Mouse (Mus musculus) megakaryocyte, embryonic 14.5 days (primary cell): Measurements from ENCODE around the gene Csrnp1. TPM values are rescaled to one million over a fixed set of nuclear protein-coding genes. Genes with fewer than 3 reads are reported as not detected.

Experiments used
- H3K27me3 ChIP-seq: replicated peaks from 2 replicates; pipeline ENCODE3; 2012; ENCODE audit warnings: inconsistent platforms
- H3K36me3 ChIP-seq: replicated peaks from 2 replicates; pipeline ENCODE3; 2012; ENCODE audit warnings: low read length, inconsistent platforms, mixed read lengths
- H3K4me1 ChIP-seq: 2 replicates; pipeline ENCODE4 v1.6.1; 2012; ENCODE audit warnings: inconsistent platforms
- H3K4me3 ChIP-seq: replicated peaks from 2 replicates; pipeline ENCODE3; 2012; ENCODE audit warnings: moderate library complexity, mild to moderate bottlenecking, inconsistent platforms
- H3K9me3 ChIP-seq: 2 replicates; pipeline ENCODE4 v1.6.1; 2012; ENCODE audit warnings: inconsistent platforms
- FLI1 ChIP-seq: IDR thresholded peaks from 2 replicates; pipeline ENCODE4 v1.6.1; 2012; ENCODE audit warnings: low read length, inconsistent platforms, mixed read lengths
- GATA1 ChIP-seq: IDR thresholded peaks from 3 replicates; pipeline ENCODE4 v1.6.1; 2012; ENCODE audit warnings: mixed read lengths, low read length, inconsistent platforms, borderline replicate concordance
- polyA plus RNA-seq: library from polyadenylated mRNA; stranded (reverse); fragments of >175 nt; gene quantifications from 2 replicates; pipeline ENCODE4 v1.2.3, GENCODE M21; 2012; ENCODE audit warnings: low replicate concordance; ENCODE audit not compliant: insufficient read depth

Csrnp1 gene
- 10.6 and 25.7 TPM in 2 replicates for polyA plus RNA-seq

GRCm38 (mm10) chr9:119984536-119985011 lies at the start of gene Csrnp1:
Gene Csrnp1, minus strand, starts transcription at chr9:119984658.
- Histone ChIP-seq H3K4me3 (peak within 1 kb of the TSS; percentile 100), H3K36me3 (peaks cover 5% of the 10 kb centered on the region), H3K27me3 (peaks cover 4% of the 10 kb centered on the region), H3K4me1 (peaks cover 46% of the 10 kb centered on the region), H3K9me3 (no peaks in the 10 kb centered on the region)
- TF ChIP-seq FLI1 = no peak
- no peak for TF ChIP-seq GATA1

- Histone ChIP-seq H3K9me3 (no peaks in the 10 kb centered on the region), H3K4me1 (peaks cover 33% of the 10 kb centered on the region), H3K36me3 (no peaks in the 10 kb centered on the region), H3K4me3 (no peak overlapping the region), H3K27me3 (peaks cover 20% of the 10 kb centered on the region)
- no peak for TF ChIP-seq GATA1
- no peak for TF ChIP-seq FLI1
These were observed 48.3 kb upstream of the Csrnp1 start for GRCm38 (mm10) chr9:120032710-120033109.

GRCm38 (mm10) chr9:120030421-120030820 lies 46.0 kb upstream of the Csrnp1 start:
- no peak for TF ChIP-seq GATA1
- no peak for TF ChIP-seq FLI1
- H3K36me3 ChIP-seq = no peaks in the 10 kb centered on the region
- H3K27me3 ChIP-seq = peaks cover 33% of the 10 kb centered on the region
- no peaks in the 10 kb centered on the region for H3K9me3 ChIP-seq
- H3K4me3 ChIP-seq = no peak overlapping the region
- H3K4me1 ChIP-seq = peaks cover 42% of the 10 kb centered on the region

DNA sequence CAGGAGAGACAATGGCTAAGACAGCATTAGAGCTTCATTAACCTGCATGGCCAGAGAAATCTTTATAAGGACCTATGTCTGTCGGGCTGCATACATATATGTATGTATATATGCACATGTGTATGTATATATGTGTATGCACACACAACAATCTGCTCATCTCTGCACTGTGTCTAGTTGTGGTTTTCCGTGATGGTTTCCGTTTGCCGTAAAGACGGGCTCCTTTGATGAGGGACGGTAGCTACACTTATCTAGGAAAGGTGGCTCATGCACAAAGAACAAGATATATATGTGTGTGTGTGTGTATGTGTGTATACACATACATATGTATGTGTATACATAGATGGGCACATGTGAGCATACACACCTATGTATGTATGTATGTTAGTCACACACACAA lies 45.4 kb upstream of the Csrnp1 start:
- peaks cover 42% of the 10 kb centered on the region for H3K4me1 ChIP-seq
- H3K4me3 ChIP-seq = no peak overlapping the region
- H3K27me3 ChIP-seq = peaks cover 37% of the 10 kb centered on the region
- no peak for TF ChIP-seq GATA1
- TF ChIP-seq FLI1 = no peak
- H3K9me3 ChIP-seq = no peaks in the 10 kb centered on the region
- no peaks in the 10 kb centered on the region for H3K36me3 ChIP-seq

DNA sequence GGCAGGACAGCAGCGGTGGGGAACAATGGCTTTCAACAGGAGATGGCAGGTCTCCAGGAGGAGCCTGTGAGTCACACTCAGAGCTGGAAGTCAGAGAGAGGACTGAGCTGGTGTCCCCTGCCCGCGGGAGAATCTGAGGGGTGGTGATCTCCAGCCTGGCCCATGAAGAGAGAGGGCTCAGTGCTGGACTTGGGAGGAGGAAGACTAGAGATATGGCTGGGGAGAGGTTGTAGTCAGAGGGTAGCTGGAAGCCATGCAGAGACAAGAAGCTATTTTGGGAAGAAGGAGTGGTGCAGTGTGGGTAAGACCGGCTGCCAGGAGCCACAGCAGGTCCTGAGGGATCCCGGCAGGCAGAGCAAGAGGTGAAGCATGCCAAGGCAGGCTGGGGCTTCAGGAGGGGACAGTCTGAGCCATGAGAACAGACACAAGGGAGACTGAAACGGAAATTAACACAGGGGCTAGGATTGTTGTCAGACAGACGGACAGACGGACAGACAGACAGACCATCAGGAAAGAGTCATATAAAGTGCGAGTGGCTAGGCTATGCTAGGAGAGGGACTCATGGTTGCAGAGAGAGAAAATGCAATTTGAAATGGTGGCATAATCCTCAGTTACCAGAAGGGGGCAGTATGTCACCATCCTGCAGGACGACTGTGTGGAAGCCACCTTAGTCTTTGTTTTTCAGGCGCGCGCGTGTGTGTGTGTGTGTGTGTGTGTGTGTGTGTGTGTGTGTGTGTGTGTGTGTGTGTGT lies 43.1 kb upstream of the Csrnp1 start:
- TF ChIP-seq GATA1 (no peak), FLI1 (no peak)
- Histone ChIP-seq H3K9me3 (no peaks in the 10 kb centered on the region), H3K4me3 (peak overlapping the region; percentile 81), H3K36me3 (no peaks in the 10 kb centered on the region), H3K27me3 (peaks cover 48% of the 10 kb centered on the region), H3K4me1 (peaks cover 42% of the 10 kb centered on the region)

DNA sequence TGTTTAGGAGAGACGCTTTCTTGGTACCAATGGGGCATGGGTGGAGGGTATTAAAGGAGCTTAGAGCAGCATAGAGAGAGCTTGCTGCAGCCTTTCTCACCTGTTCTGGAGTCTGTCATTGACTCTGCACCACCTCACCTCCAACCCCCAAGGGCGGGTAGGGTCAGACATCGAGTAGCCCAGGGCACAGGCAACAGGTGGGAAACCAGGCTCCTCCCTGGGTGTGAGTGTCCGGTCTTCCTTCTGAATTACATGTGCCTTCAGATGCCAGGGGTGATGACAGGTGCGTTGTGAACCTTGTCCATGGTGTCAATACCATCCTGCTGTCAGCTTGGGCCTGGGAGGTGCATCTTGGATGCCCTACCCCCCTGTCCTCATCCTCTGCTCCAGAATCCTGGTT lies 40.2 kb upstream of the Csrnp1 start:
- TF ChIP-seq FLI1 (no peak), GATA1 (no peak)
- Histone ChIP-seq H3K9me3 (no peaks in the 10 kb centered on the region), H3K4me3 (no peak overlapping the region), H3K4me1 (peaks cover 48% of the 10 kb centered on the region), H3K36me3 (no peaks in the 10 kb centered on the region), H3K27me3 (peaks cover 51% of the 10 kb centered on the region)

GRCm38 (mm10) chr9:120024171-120024570 lies 39.7 kb upstream of the Csrnp1 start:
- TF ChIP-seq GATA1 (no peak), FLI1 (no peak)
- H3K27me3 ChIP-seq = peaks cover 51% of the 10 kb centered on the region
- no peaks in the 10 kb centered on the region for H3K9me3 ChIP-seq
- no peak overlapping the region for H3K4me3 ChIP-seq
- H3K4me1 ChIP-seq = peaks cover 45% of the 10 kb centered on the region
- H3K36me3 ChIP-seq = no peaks in the 10 kb centered on the region

GRCm38 (mm10) chr9:120023086-120023811 lies 38.8 kb upstream of the Csrnp1 start, which contains the start of gene Xirp1:
Gene Xirp1, minus strand, starts transcription at chr9:120023598.
- H3K4me1 ChIP-seq = peaks cover 42% of the 10 kb centered on the region
- TF ChIP-seq GATA1 (no peak), FLI1 (no peak)
- peaks cover 53% of the 10 kb centered on the region for H3K27me3 ChIP-seq
- no peaks in the 10 kb centered on the region for H3K9me3 ChIP-seq
- H3K4me3 ChIP-seq = no peak within 1 kb of the TSS
- no peaks in the 10 kb centered on the region for H3K36me3 ChIP-seq

DNA sequence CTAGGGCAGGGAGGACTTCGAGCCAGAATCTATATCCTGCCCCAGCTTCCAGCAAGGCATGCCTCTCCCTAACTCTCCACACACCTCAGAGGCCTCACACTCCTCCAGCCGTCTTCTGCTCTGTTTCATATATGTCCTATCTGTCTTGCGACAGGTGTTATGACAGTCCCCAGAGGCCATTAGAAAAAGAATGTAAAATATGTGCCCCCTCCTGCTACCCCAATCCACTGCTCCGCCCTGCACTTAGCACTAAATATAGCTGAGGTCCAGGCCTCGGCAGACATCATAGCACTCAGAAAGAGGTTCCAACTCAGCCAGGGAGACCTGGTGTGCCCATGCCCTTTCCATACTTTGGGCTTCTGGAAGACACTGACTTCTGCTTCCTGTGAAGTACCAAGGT lies 36.7 kb upstream of the Csrnp1 start:
- H3K4me3 ChIP-seq = no peak overlapping the region
- peaks cover 37% of the 10 kb centered on the region for H3K4me1 ChIP-seq
- H3K36me3 ChIP-seq = no peaks in the 10 kb centered on the region
- no peak for TF ChIP-seq GATA1
- no peak for TF ChIP-seq FLI1
- no peaks in the 10 kb centered on the region for H3K9me3 ChIP-seq
- peaks cover 60% of the 10 kb centered on the region for H3K27me3 ChIP-seq

DNA sequence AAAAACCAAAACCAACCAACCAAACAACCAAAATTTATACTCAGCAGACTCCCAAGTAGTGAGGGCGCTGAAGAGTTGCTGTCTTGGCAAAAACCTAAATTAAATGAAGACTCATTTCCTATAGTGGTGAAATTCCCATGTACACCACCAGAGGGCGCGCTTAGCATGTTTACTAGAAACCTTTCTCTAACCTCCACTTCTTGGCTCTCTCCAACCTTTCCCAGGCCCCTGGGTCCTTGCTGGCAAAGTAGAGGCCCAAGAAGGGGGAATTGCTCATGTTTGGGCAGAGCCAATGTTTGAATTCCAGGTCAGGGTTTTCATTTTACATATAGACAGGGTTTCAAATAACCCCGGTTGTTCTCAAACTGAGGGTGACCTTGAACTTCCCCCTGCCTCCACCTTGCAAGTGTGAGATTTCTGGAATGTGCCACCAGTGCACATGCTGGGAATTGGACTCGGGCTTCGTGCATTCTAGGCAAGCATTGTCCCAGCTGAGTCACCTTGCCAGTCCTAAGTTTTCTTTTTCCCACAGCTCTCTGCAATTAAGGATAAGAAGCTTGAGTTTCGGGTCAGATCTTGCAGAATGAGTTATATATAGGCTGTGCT lies 35.9 kb upstream of the Csrnp1 start:
- Histone ChIP-seq H3K27me3 (peaks cover 64% of the 10 kb centered on the region), H3K9me3 (no peaks in the 10 kb centered on the region), H3K36me3 (no peaks in the 10 kb centered on the region), H3K4me3 (no peak overlapping the region), H3K4me1 (peaks cover 37% of the 10 kb centered on the region)
- no peak for TF ChIP-seq GATA1
- no peak for TF ChIP-seq FLI1
